Mouse (Mus musculus) adrenal gland, postnatal 10 days (tissue): ENCODE measurements around the gene Fam133b. TPM values are rescaled to one million over a fixed set of nuclear protein-coding genes. Genes with fewer than 3 reads are reported as not detected.
"Not testable (repeated sequence)": the region's sequence is repeated elsewhere in the genome, so short reads cannot be mapped to it uniquely, and the experiment has no call there.

Experiments used
- DNase-seq: peaks from one replicate; pipeline ENCODE4 v3.0.0; 2021; ENCODE audit warnings: mixed read lengths
- total RNA-seq, 2 experiments: library from RNA; stranded (reverse); gene quantifications; 2 replicates each; pipeline ENCODE4 v1.2.3; 2021

Gene Fam133b
- total RNA-seq, 2 experiments from 2014 or later: 25.3 to 34.4 TPM

- DNase-seq: no peak
Observed at GRCm38 (mm10) chr5:3520493-3521359, 22.9 kb upstream of the Fam133b start.

- no peak for DNase-seq
Observed at GRCm38 (mm10) chr5:3521741-3522140, 21.9 kb upstream of the Fam133b start.

- peak; percentile 33 for DNase-seq
Observed at GRCm38 (mm10) chr5:3522826-3523225, 20.8 kb upstream of the Fam133b start.

- DNase-seq: no peak
Observed at GRCm38 (mm10) chr5:3527041-3527691, 16.5 kb upstream of the Fam133b start.

- DNase-seq: no peak
Observed at GRCm38 (mm10) chr5:3529585-3530189, 13.9 kb upstream of the Fam133b start.

GRCm38 (mm10) chr5:3532048-3532447 is 11.6 kb upstream of the Fam133b start:
- not testable (repeated sequence) for DNase-seq

- DNase-seq: no peak
Observed at GRCm38 (mm10) chr5:3536592-3537212, 6.9 kb upstream of the Fam133b start.

- DNase-seq: no peak
Observed at GRCm38 (mm10) chr5:3538505-3539472, 4.8 kb upstream of the Fam133b start.

GRCm38 (mm10) chr5:3541871-3542270 is 1.8 kb upstream of the Fam133b start:
- no peak for DNase-seq

- DNase-seq: no peak
Observed at GRCm38 (mm10) chr5:3544480-3544769, 792 bp downstream of the Fam133b start.

- DNase-seq: no peak
Observed at GRCm38 (mm10) chr5:3546226-3546625, 2.6 kb downstream of the Fam133b start.

GRCm38 (mm10) chr5:3551481-3551880 is 7.8 kb downstream of the Fam133b start:
- DNase-seq: no peak

- no peak for DNase-seq
Observed at GRCm38 (mm10) chr5:3554198-3554597, 10.6 kb downstream of the Fam133b start.

GRCm38 (mm10) chr5:3571266-3571665 is 27.6 kb downstream of the Fam133b start, which contains the start of gene 1700109H08Rik:
1700109H08Rik (plus strand) TSS chr5:3571566.
- DNase-seq: no peak

GRCm38 (mm10) chr5:3574825-3575224 is 31.2 kb downstream of the Fam133b start:
- DNase-seq: no peak

GRCm38 (mm10) chr5:3577939-3578338 is 34.3 kb downstream of the Fam133b start:
- DNase-seq: no peak

GRCm38 (mm10) chr5:3579066-3579465 is 35.4 kb downstream of the Fam133b start:
- no peak for DNase-seq

GRCm38 (mm10) chr5:3595693-3596398 is 52.2 kb downstream of the Fam133b start, which contains the start of gene Pex1:
Pex1 (plus strand) TSS chr5:3596066.
- peak; percentile 96 for DNase-seq

GRCm38 (mm10) chr5:3596399-3596766 is 52.8 kb downstream of the Fam133b start, which contains the start of gene Rbm48:
Rbm48 (minus strand) TSS chr5:3596585.
- peak; percentile 88 for DNase-seq

GRCm38 (mm10) chr5:3597171-3597570 is 53.5 kb downstream of the Fam133b start:
- no peak for DNase-seq

- DNase-seq: no peak
Observed at GRCm38 (mm10) chr5:3598766-3599165, 55.1 kb downstream of the Fam133b start.
